In genomic region chr16:35932179-35933055, GRCm38 (mm10) we compare ENCODE assay signal across 21 mouse cellular contexts. TPM values are rescaled to one million over a fixed set of nuclear protein-coding genes. Genes with fewer than 3 reads are reported as not detected.
A peak's percentile ranks its signal among the peaks of the same experiment; 100 is the strongest.
DNase-seq lines count a peak whose midpoint lies in the region; ATAC-seq lines count a peak whose summit lies in the region.
"Had no signal": no experiment of that assay in that cellular context is flagged by ENCODE, and none has a peak within 500 bp of the region (broad histone marks: within the 10 kb centered on the region; RNA-seq: fewer than 3 reads in every experiment).

No protein-coding gene starts in this region.

- no peak overlapping the region for H3K4me2 ChIP-seq in liver, embryonic 16.5 days (ENCODE audit: low read depth, low read length)
- H3K4me2 ChIP-seq in liver, embryonic 11.5 days, result no peak overlapping the region
- no peak overlapping the region for H3K4me2 ChIP-seq in hindbrain, embryonic 16.5 days (ENCODE audit: low read length)
- H3K4me2 ChIP-seq in forebrain, embryonic 16.5 days (ENCODE audit: low read length), result no peak overlapping the region
- H3K4me2 ChIP-seq: heart, embryonic 13.5 days; hindbrain, embryonic 12.5 days had no signal

- H3K27me3 ChIP-seq in liver, embryonic 16.5 days (ENCODE audit: control insufficient read depth, insufficient read depth, low read depth, low read length), result no peaks in the 10 kb centered on the region
- H3K27me3 ChIP-seq in liver, embryonic 11.5 days (replicated peaks; ENCODE audit: control insufficient read depth, insufficient read depth, low read length), result no peaks in the 10 kb centered on the region; the same call in 1 of the 2 replicates
- no peaks in the 10 kb centered on the region for H3K27me3 ChIP-seq in megakaryocyte, embryonic 14.5 days (replicated peaks)
- H3K27me3 ChIP-seq in hindbrain, embryonic 16.5 days (replicated peaks; ENCODE audit: control insufficient read depth, insufficient read depth, low read length), result no peaks in the 10 kb centered on the region
- H3K27me3 ChIP-seq in forebrain, embryonic 16.5 days (replicated peaks; ENCODE audit: control insufficient read depth, insufficient read depth, low read length), result no peaks in the 10 kb centered on the region
- H3K27me3 ChIP-seq: CH12.LX; heart, embryonic 13.5 days; Patski had no signal

- H3K36me3 ChIP-seq in liver, embryonic 16.5 days (ENCODE audit: control insufficient read depth, insufficient read depth), result peaks cover 2% of the 10 kb centered on the region; the same call in 1 of the 2 replicates
- no peaks in the 10 kb centered on the region for H3K36me3 ChIP-seq in liver, embryonic 11.5 days (ENCODE audit: control insufficient read depth, insufficient read depth, low read length)
- peaks cover 92% of the 10 kb centered on the region for H3K36me3 ChIP-seq in megakaryocyte, embryonic 14.5 days (replicated peaks; ENCODE audit: low read length)
- H3K36me3 ChIP-seq in hindbrain, embryonic 16.5 days (ENCODE audit: control insufficient read depth, insufficient read depth, low read length), result no peaks in the 10 kb centered on the region
- no peaks in the 10 kb centered on the region for H3K36me3 ChIP-seq in forebrain, embryonic 16.5 days (ENCODE audit: control insufficient read depth, insufficient read depth)
- H3K36me3 ChIP-seq: embryonic facial prominence, embryonic 10.5 days; hindbrain, embryonic 12.5 days had no signal

- no peak overlapping the region for H3K9ac ChIP-seq in liver, embryonic 16.5 days (ENCODE audit: low read depth, low read length)
- H3K9ac ChIP-seq in liver, embryonic 11.5 days (ENCODE audit: low read depth, low read length), result no peak overlapping the region
- H3K9ac ChIP-seq in hindbrain, embryonic 16.5 days (ENCODE audit: low read depth, low read length), result no peak overlapping the region
- H3K9ac ChIP-seq in forebrain, embryonic 16.5 days (replicated peaks; ENCODE audit: low read depth, low read length), result no peak overlapping the region
- H3K9ac ChIP-seq: heart, embryonic 13.5 days; hindbrain, embryonic 12.5 days had no signal

- WGBS in liver, embryonic 16.5 days (ENCODE audit: insufficient replicate concordance), result 68% methylated on average over 19 of the region's 19 CpGs
- WGBS in liver, embryonic 11.5 days, result 84% methylated on average over 19 of the region's 19 CpGs
- 87% methylated on average over 19 of the region's 19 CpGs for WGBS in hindbrain, embryonic 16.5 days
- WGBS in forebrain, embryonic 16.5 days, result 88% methylated on average over 19 of the region's 19 CpGs

- no peaks in the 10 kb centered on the region; the same call in 1 of the 2 replicates for H3K4me1 ChIP-seq in liver, embryonic 16.5 days (ENCODE audit: control insufficient read depth, low read depth, low read length)
- no peaks in the 10 kb centered on the region for H3K4me1 ChIP-seq in liver, embryonic 11.5 days (replicated peaks; ENCODE audit: control insufficient read depth, insufficient read depth, low read length)
- peaks cover 24% of the 10 kb centered on the region for H3K4me1 ChIP-seq in megakaryocyte, embryonic 14.5 days
- H3K4me1 ChIP-seq in hindbrain, embryonic 16.5 days (ENCODE audit: control insufficient read depth, insufficient read depth, low read depth, low read length), result no peaks in the 10 kb centered on the region
- H3K4me1 ChIP-seq in forebrain, embryonic 16.5 days (replicated peaks; ENCODE audit: control insufficient read depth, insufficient read depth, low read length), result no peaks in the 10 kb centered on the region
- H3K4me1 ChIP-seq: embryonic facial prominence, embryonic 10.5 days; forebrain, embryonic 10.5 days; hindbrain, embryonic 12.5 days had no signal

- no peak overlapping the region for H3K4me3 ChIP-seq in liver, embryonic 16.5 days (ENCODE audit: low read depth, low read length)
- H3K4me3 ChIP-seq in liver, embryonic 11.5 days (ENCODE audit: low read depth, low read length), result no peak overlapping the region
- H3K4me3 ChIP-seq in megakaryocyte, embryonic 14.5 days (replicated peaks), result peak overlapping the region; percentile 57
- H3K4me3 ChIP-seq in hindbrain, embryonic 16.5 days (ENCODE audit: low read length), result no peak overlapping the region
- H3K4me3 ChIP-seq in forebrain, embryonic 16.5 days (replicated peaks; ENCODE audit: low read length), result no peak overlapping the region
- H3K4me3 ChIP-seq: embryonic facial prominence, embryonic 10.5 days; forebrain, embryonic 10.5 days; heart, embryonic 13.5 days; hindbrain, embryonic 12.5 days had no signal

- peak; percentile 63 for ATAC-seq in liver, embryonic 16.5 days (ENCODE audit: low read depth)
- no peak for ATAC-seq in liver, embryonic 11.5 days (replicated peaks; ENCODE audit: low FRiP score)
- no peak for ATAC-seq in hindbrain, embryonic 16.5 days
- ATAC-seq in forebrain, embryonic 16.5 days, result no peak
- ATAC-seq: activated CD4-positive, CD25-positive, alpha-beta regulatory T cell, adult 4 months; forebrain, embryonic 14.5 days; hindbrain, postnatal 0 days; Patski had no signal

- H3K9me3 ChIP-seq in liver, embryonic 16.5 days (replicated peaks; ENCODE audit: control insufficient read depth, low read length), result no peaks in the 10 kb centered on the region
- H3K9me3 ChIP-seq in liver, embryonic 11.5 days (ENCODE audit: control insufficient read depth, low read length), result no peaks in the 10 kb centered on the region
- no peaks in the 10 kb centered on the region for H3K9me3 ChIP-seq in megakaryocyte, embryonic 14.5 days
- no peaks in the 10 kb centered on the region for H3K9me3 ChIP-seq in hindbrain, embryonic 16.5 days (ENCODE audit: control insufficient read depth, low read length)
- no peaks in the 10 kb centered on the region for H3K9me3 ChIP-seq in forebrain, embryonic 16.5 days (ENCODE audit: control insufficient read depth, low read length)
- H3K9me3 ChIP-seq: embryonic facial prominence, embryonic 10.5 days; forebrain, embryonic 10.5 days; heart, embryonic 13.5 days; hindbrain, embryonic 12.5 days had no signal

- H3K27ac ChIP-seq in liver, embryonic 16.5 days (ENCODE audit: low read length), result no peak overlapping the region; the same call in 1 of the 2 replicates
- H3K27ac ChIP-seq in liver, embryonic 11.5 days (ENCODE audit: low read depth, low read length), result no peak overlapping the region
- no peak overlapping the region for H3K27ac ChIP-seq in hindbrain, embryonic 16.5 days (ENCODE audit: low read depth, low read length)
- H3K27ac ChIP-seq in forebrain, embryonic 16.5 days (ENCODE audit: low read length), result no peak overlapping the region
- H3K27ac ChIP-seq: embryonic facial prominence, embryonic 10.5 days; forebrain, embryonic 10.5 days; heart, embryonic 13.5 days; hindbrain, embryonic 12.5 days; hindbrain, postnatal 0 days had no signal

- peak; percentile 55 for DNase-seq in adrenal gland, postnatal 14 days
- DNase-seq in adrenal gland, postnatal 25 days, result no peak
- no peak for DNase-seq in liver, embryonic 11.5 days (ENCODE audit: low spot score)
- DNase-seq in fat pad, adult 2 months (ENCODE audit: extremely low read depth, low read depth, low spot score), result peak; percentile 30
- DNase-seq: cerebellum, adult 18-20 months; cerebellum, postnatal 10 days; heart, postnatal 4 days; kidney, adult 11 months had no signal

RNA-seq across cellular contexts. Expression of gene Parp9, which starts 5.9 kb away (rescaled TPM):
- 13.8 and 16.1 TPM in 2 replicates for total RNA-seq in adrenal gland, postnatal 14 days (2021)
- 10.0 and 14.3 TPM in 2 replicates for total RNA-seq in adrenal gland, postnatal 25 days (2021)
- 7.3 and 7.7 TPM in 2 replicates for polyA plus RNA-seq in liver, embryonic 16.5 days (2015; fragmentation: Nextera tagmentation; extraction: Ambion mirVana)
- 4.1 and 5.7 TPM in 2 replicates for polyA plus RNA-seq in liver, embryonic 11.5 days (2014; fragmentation: Nextera tagmentation; extraction: Ambion mirVana)
- 0.62 and 3.0 TPM in 2 replicates for polyA plus RNA-seq in megakaryocyte, embryonic 14.5 days (2012; ENCODE audit: insufficient read depth, low replicate concordance)
- 1.8 and 2.2 TPM in 2 replicates for polyA plus RNA-seq in hindbrain, embryonic 16.5 days (2015; fragmentation: Nextera tagmentation; extraction: Ambion mirVana)
- 2.3 and 2.5 TPM in 2 replicates for polyA plus RNA-seq in forebrain, embryonic 16.5 days (2015; fragmentation: Nextera tagmentation; extraction: Ambion mirVana)

RNA-seq across cellular contexts. Expression of gene Dtx3l, which starts 6.5 kb away (rescaled TPM):
- 9.4 and 11.7 TPM in 2 replicates for total RNA-seq in adrenal gland, postnatal 14 days (2021)
- total RNA-seq in adrenal gland, postnatal 25 days (2021), result 6.9 and 10.8 TPM in 2 replicates
- polyA plus RNA-seq in liver, embryonic 16.5 days (2015; fragmentation: Nextera tagmentation; extraction: Ambion mirVana), result 4.7 and 5.5 TPM in 2 replicates
- polyA plus RNA-seq in liver, embryonic 11.5 days (2014; fragmentation: Nextera tagmentation; extraction: Ambion mirVana), result 3.2 and 3.8 TPM in 2 replicates
- 0.40 and 1.3 TPM in 2 replicates for polyA plus RNA-seq in megakaryocyte, embryonic 14.5 days (2012; ENCODE audit: insufficient read depth, low replicate concordance)
- polyA plus RNA-seq in hindbrain, embryonic 16.5 days (2015; fragmentation: Nextera tagmentation; extraction: Ambion mirVana), result 1.4 and 1.5 TPM in 2 replicates
- polyA plus RNA-seq in forebrain, embryonic 16.5 days (2015; fragmentation: Nextera tagmentation; extraction: Ambion mirVana), result 1.7 and 2.4 TPM in 2 replicates

RNA-seq across cellular contexts. Expression of gene Kpna1, which starts 46.1 kb away (rescaled TPM):
- total RNA-seq in adrenal gland, postnatal 14 days (2021), result 62.9 and 69.5 TPM in 2 replicates
- 62.0 and 69.0 TPM in 2 replicates for total RNA-seq in adrenal gland, postnatal 25 days (2021)
- 31.3 and 34.1 TPM in 2 replicates for polyA plus RNA-seq in liver, embryonic 16.5 days (2015; fragmentation: Nextera tagmentation; extraction: Ambion mirVana)
- 53.6 and 63.6 TPM in 2 replicates for polyA plus RNA-seq in liver, embryonic 11.5 days (2014; fragmentation: Nextera tagmentation; extraction: Ambion mirVana)
- polyA plus RNA-seq in megakaryocyte, embryonic 14.5 days (2012; ENCODE audit: insufficient read depth, low replicate concordance), result 5.8 and 13.3 TPM in 2 replicates
- polyA plus RNA-seq in hindbrain, embryonic 16.5 days (2015; fragmentation: Nextera tagmentation; extraction: Ambion mirVana), result 64.3 and 80.6 TPM in 2 replicates
- polyA plus RNA-seq in forebrain, embryonic 16.5 days (2015; fragmentation: Nextera tagmentation; extraction: Ambion mirVana), result 85.5 and 88.4 TPM in 2 replicates

Comparison
In these comparisons a context has a peak if more than half of its experiments do, and no peak if none do; other contexts are left out.
1. DNase-seq: peak in adrenal gland, postnatal 14 days (single experiment) and fat pad, adult 2 months (single experiment); none in adrenal gland, postnatal 25 days (single experiment) and liver, embryonic 11.5 days (single experiment).